Mouse (Mus musculus) myocyte (in vitro differentiated cells): ENCODE measurements around the gene Pdia4.

Experiments used
- E2F4 ChIP-seq: IDR thresholded peaks from one replicate; pipeline ENCODE4 v1.6.1; 2011; ENCODE audit warnings: mild to moderate bottlenecking, control low read depth, moderate library complexity; ENCODE audit not compliant: insufficient read depth
- POLR2A ChIP-seq: IDR thresholded peaks from one replicate; pipeline ENCODE4 v1.6.1; 2011; ENCODE audit warnings: low read depth, mild to moderate bottlenecking, control low read depth, moderate library complexity; ENCODE audit not compliant: insufficient read length

DNA sequence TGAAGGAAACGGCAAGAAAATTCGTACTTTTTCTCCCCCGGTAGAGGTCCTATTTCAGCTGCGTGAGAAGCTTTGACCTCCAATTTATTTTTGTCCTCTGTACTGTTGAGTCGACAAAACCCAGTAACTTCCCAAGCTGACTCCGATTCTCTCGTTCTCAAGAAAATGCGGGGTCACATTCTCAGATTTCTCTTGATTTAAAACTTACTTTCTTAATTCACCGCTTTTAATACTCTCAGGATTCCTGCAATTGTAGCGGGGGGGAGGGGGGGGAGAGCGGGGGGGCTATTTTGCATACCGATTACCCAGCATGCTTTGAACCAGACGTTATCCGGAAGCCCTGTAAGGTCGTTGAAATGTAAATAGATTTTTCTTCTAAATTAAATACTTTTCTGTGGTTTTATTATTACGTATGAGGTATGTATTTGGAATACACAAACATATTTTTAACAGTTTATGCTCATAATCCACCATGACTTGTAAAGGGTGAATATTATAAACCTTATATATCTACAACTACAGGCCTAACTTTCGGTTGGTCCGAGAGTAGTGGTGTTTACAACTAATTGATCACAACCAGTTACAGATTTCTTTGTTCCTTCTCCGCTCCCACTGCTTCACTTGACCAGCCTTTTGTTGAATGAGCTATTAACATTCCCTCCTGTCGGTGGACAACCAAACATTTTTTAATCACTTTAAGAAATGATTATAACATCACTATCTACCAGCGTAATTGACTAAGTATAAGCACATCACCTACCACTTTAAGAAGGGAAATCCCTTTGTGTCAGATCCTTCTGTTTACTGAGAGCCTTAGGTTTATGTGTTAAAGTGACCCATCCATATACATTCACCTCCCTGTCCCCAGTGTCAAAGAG lies 31.9 kb downstream of the Pdia4 start:
- TF ChIP-seq E2F4 = no peak
- no peak for TF ChIP-seq POLR2A
